ENCODE assay signal across 9 mouse cellular contexts in genomic region chr5:90235217-90235616, GRCm38 (mm10).
"Had no signal": no experiment of that assay in that cellular context is flagged by ENCODE, and none has a peak within 500 bp of the region (broad histone marks: within the 10 kb centered on the region; RNA-seq: fewer than 3 reads in every experiment).

No protein-coding gene starts in this region.

- DNase-seq: kidney, adult 8-10 months; kidney, postnatal 10 days; kidney, postnatal 36 days; liver; lung, adult 18-20 months; lung, postnatal 4 days; midbrain, embryonic 14.5 days; thymus, adult 18-20 months; thymus, postnatal 25 days had no signal
